Mouse (Mus musculus): ENCODE measurements at regions not wholly inside any gene's neighbourhood (a gene's known extent, or its start where the extent isn't known, plus 50 kb on each side); places are given as distances from the start of the nearest gene placed in this dataset.

DNA sequence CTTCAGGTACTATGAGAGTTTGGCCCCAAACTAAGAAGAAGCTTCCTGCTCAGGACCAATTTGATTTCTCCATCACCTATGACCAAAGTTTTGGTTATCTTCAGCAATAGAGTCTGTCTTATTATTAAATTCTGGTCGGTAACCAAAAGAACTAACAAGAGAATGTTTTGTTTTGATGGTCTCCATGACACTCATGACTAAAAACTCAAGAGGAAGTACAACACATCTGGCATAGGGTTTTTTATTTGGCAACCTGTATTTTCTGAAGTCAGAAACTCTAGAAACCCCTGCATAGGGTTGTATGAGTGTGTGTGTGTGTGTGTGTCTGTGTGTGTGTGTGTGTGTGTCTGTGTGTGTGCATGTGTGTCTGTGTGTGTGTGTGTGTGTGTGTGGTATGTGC, 310.5 kb downstream of the Ptprc start:
- peak; percentile 11 for DNase-seq (ENCODE audit: low read depth)

DNA sequence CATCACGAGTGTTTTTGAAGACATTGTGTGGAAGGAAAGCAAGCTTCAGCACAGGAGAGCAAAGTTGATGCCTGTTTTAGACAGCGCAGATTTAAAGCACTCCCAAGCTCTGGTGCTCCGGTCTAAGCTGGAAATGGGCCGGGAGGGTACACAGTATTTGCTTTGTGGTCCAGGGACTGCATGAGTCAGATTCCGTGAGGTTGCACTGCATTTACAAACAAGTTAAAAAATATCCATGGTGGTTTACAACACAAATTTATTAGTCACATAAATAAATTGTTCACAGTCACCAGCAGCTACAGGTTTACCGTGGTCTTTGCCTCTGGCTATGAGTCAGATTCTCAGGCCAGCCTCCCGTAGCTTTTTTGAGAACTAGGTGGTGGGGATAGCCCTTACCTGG, 312.0 kb downstream of the Ptprc start:
- DNase-seq (ENCODE audit: low read depth): peak; percentile 52

DNA sequence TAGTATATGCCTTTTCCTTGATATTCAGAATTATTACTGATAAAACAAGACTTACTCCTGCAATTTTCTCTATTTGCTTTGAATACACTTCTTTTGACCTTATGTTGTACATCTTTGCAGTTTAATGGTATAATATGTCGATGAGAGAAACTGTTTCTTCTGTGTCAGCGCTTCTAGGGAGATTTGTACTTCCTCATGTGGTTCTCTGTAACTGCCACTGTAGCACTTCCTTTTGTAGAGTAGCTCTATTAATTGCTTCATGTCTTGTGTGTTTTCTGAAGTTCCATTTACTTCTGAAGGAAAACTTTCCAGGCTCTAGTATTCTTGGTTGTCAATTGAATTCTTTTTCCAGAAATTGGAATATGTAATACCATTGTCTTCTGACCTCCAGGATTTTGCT, 323.2 kb downstream of the Ptprc start:
- peak; percentile 43 for DNase-seq (ENCODE audit: low read depth)

GRCm38 (mm10) chr1:137847311-137847923, 328.1 kb downstream of the Ptprc start:
- DNase-seq (ENCODE audit: low read depth): no peak

GRCm38 (mm10) chr1:137846857-137847256, 328.7 kb downstream of the Ptprc start:
- DNase-seq (ENCODE audit: low read depth): no peak

DNA sequence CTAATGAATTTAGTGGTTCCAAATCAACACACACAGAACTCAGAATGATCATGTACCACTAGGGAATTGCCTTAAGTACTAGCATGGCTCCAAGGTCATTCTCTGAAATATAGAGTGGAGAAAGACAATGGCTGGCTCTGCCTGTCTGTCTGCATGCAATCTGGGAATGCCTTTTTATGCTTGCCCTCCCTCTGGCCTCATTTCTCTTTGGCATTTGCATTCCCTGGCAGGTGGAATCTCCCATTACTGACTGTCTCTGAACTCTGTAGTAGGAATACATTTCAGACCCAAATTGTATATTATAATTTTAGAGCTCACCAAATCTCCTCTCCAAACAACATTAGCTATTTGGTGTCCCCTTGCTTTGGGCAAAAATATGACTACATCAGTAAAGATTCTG, 335.0 kb downstream of the Ptprc start:
- no peak for DNase-seq (ENCODE audit: low read depth)

DNA sequence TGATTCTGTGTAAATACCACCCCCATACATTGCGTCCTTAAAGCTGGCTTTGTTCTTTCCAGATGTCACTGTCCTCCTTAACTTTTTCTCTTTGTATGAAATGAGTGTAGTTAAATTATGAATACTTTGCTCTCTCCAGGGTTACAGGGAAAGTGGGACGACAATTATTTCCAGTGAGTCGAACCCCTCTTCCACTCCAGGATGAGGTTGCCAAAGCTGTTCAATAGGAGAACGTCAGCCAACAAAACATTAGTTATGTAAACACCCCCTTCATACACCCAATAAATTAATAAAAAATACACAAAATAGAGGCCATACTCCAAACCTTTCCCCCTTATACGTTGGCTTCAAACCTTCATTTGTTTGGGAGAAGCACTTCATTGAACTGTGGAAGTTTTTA, 335.8 kb downstream of the Ptprc start:
- no peak for DNase-seq (ENCODE audit: low read depth)

DNA sequence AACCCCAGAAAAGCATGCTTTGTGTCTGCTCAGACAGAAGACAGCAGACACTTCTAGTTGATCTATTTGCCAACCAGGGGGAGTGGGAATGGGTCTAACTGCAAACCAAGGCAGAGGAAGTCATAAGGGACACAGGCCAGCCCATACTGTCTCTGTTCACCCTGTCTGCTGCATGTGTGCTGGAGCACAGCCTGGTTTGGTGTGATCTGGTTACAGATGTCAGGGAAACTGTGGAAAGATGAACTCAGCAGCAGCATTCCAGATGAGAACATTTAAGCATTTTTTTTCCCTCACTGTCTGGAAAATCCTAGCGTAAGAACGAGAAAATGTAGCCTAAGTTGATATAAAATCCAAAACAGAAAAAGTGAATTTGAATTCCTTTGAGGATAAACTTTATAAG, 336.2 kb downstream of the Ptprc start:
- no peak for DNase-seq (ENCODE audit: low read depth)

DNA sequence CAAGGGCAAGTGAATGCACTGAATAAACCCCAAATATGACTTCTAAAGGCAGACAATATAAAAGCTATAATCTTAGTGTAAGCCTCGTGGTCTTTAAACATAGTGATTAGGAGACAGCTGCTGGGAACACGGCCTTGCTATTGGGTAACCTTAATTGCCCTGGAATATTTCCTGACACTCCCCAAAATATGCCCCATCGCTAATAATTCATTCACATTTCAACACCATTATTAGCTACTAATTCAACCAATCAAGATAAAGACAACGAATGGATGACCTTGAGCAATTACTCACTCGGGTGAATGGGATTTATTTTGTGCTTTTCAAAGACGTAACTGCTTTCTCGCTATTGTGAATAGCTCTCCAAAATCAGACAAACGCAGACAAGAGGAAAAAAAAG, 337.2 kb downstream of the Ptprc start:
- no peak for DNase-seq (ENCODE audit: low read depth)

- DNase-seq (ENCODE audit: low read depth): no peak
These were observed 342.0 kb downstream of the Ptprc start for GRCm38 (mm10) chr1:137833535-137833934.

DNA sequence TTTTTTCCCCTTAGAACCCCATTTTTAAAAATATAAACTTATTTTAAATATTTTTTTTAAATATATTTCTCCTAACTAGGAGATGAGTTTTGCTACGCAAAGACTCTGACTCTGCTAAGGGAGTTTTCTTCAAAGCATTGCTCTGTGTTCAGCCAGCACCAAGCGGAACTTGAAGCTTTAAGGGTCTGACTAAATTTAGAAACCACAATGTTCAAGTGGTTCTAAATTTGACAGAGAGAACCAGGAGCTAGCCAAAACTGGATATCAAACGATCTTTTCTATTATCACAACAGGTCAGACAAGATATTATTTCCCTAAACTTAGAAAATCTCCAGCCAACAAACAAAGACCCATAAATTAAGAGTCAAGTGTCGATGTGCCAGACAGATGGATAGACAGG, 344.2 kb downstream of the Ptprc start:
- peak; percentile 50 for DNase-seq (ENCODE audit: low read depth)

DNA sequence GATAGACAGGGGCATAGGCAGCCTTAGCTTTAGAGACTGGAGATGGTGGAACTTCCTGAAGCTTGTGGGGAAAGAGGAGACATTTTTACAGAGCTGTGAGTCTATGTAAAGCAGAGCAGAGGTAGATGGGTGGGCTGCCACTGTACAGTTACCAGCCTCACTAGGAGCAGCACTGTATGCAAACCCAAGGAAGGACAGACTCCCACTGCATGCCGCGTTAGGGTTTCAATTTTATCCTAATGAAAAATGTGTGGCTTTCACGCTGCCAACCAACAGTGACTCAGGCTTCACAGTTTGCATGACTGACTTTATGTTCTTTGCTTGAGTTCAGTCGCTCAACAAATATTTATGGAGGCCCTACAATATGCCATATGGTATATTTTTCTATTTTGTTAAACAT, 348.1 kb downstream of the Ptprc start:
- DNase-seq (ENCODE audit: low read depth): no peak

DNA sequence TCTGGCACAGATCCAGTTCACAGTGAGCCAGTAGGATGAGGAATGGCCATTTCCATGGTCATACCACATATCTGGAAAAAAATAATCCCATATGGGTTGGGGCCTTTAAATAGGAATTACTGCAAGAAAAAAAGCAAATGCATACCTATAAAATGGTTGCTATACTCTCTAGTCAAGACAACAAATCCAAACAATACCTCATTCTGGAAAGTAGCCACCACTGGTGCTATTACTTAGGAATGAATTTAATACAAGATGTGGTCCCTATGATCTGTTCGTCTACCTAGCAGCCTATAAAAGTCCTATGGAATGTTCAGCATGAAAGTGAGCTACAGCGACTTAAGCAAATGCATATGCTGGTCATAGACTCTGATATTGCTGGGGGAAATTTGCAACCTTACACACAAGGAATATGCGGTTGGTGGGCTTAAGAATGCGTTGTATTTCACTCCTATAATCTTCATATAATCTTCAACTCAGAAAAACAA, 360.1 kb downstream of the Ptprc start:
- DNase-seq (ENCODE audit: low read depth): no peak

DNA sequence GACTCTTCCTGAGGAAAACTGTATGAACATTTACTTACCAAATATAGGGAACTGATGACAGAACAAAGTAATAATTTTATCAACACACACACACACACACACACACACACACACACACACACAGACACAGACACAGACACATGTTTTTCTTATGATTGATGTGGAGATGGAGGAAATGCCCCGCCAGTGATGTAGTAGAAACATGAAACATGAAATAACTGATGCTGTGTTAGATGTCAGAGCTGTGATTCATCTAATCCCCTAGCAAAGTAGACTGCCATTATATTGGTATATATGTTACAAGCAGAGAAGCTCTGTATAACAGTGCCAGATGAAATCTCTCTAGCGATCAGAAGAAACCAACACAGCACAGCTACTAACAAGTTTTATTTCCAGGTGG, 361.0 kb downstream of the Ptprc start:
- DNase-seq (ENCODE audit: low read depth): no peak

GRCm38 (mm10) chr1:137813716-137814115, 361.8 kb downstream of the Ptprc start:
- DNase-seq (ENCODE audit: low read depth): no peak

DNA sequence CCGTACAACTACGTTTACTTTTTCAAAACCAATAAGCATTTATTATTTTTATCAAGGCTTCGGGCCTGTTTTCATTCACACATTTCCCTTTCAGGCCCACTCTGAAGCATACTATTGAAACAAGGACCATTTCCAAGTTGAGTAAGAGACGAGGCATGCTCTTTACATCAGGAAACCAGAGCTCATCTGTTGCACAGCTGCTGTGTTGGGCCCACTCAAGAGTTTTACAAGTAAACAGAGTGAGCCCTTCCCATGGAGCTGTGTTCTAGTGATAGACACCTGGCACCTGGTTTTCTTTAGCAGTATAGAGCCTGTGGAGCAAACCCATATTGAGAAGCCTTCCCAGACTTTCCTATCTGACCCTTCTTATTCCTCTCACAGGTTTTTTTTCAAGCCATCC, 363.5 kb downstream of the Ptprc start:
- no peak for DNase-seq (ENCODE audit: low read depth)

DNA sequence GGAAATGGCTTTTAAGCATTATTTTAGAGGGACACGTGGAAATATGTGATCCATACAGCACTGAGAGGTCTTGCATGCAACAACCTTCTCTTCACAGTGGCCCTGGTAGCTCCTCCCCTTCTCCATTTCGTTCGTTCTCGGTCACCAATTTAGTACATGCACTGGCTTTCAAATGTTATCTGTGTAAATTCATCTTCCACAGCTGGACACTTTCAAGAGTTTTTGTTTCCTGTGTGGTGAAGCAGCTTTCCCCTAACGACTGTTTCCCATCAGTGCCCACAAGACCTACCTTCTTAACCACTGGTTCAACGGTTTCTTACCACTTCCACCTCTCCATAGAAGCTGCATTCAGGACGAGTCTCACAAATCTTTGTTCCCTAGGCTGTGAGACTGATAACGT, 368.8 kb downstream of the Ptprc start:
- peak; percentile 99 for DNase-seq (ENCODE audit: low read depth)

GRCm38 (mm10) chr1:137806252-137806651, 369.3 kb downstream of the Ptprc start:
- DNase-seq (ENCODE audit: low read depth): no peak

DNA sequence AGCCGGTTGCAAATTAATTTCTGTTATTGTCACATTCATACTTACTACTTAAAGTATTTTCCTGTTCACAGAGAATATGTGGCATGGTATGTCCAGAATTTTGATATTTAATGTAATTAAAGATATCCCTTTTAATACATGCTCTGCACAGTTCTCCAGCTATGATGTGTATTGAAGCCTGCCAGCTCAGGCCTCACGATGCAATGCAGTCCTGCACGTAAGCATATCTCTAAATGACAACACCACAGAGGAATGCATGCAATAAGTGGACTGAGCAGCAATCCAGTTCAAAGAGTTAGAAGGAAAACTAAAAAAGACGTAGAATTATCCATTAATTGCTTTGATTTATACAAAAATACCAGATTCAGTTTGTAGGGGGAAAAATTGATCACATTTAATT, 373.4 kb downstream of the Ptprc start:
- no peak for DNase-seq (ENCODE audit: low read depth)

- no peak for DNase-seq (ENCODE audit: low read depth)
These were observed 374.8 kb downstream of the Ptprc start for GRCm38 (mm10) chr1:137800752-137801151.

DNA sequence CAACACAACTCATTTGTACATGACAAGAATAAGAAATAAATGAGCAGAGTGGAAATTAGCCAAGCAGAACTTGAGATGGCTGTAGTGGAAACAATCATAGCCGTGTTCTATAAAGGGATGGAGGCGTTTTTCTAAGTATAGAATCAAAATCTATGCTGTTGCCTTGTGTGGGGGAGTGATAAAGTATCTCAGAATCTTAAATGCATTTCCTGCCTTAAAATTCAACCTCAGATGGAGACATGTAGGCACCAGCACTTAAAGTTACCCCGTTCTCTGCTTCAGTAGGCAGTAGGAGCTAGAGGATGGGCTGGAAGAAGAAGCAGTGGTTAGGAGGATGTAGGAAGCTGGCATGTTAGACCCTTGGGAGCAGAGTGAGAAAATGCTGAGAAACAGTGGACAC, 386.7 kb downstream of the Ptprc start:
- DNase-seq (ENCODE audit: low read depth): no peak

- DNase-seq (ENCODE audit: low read depth): no peak
These were observed 388.9 kb downstream of the Ptprc start for GRCm38 (mm10) chr1:137786653-137787052.

- DNase-seq (ENCODE audit: low read depth): no peak
These were observed 400.9 kb downstream of the Ptprc start for GRCm38 (mm10) chr1:137774586-137774985.

GRCm38 (mm10) chr1:137760797-137761196, 414.7 kb downstream of the Ptprc start:
- no peak for DNase-seq (ENCODE audit: low read depth)

Data from 416B (cell line).